Mouse (Mus musculus): ENCODE results near the gene Gm2244. TPM values are rescaled to one million over a fixed set of nuclear protein-coding genes. Genes with fewer than 3 reads are reported as not detected.
"Not testable (repeated sequence)": the region's sequence is repeated elsewhere in the genome, so short reads cannot be mapped to it uniquely, and the experiment has no call there.

The Gm2244 gene
- 0.34 and 0.64 TPM in 2 replicates for polyA plus RNA-seq (2015; fragmentation: Nextera tagmentation; extraction: Ambion mirVana)

DNA sequence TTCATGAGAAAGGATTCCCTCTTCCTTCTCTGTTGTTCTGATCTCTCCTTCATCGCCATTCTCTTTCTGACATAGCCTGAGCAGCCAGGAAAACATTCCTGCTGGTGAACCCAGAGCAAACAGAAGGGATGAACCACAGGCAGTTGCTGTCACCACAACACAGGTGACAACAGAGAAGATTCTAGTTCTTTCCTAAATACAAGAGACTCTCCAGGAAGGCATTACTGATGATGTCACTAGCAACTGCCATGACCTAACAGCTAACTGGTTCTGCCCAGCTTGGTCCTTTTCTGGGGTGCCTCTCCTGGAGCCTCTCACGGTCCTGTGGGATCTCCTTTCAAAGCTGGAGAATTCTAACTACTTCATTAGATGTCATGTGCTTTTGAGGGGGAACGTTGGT is at the start of gene Gm2244:
TSS of gene Gm2244 (minus strand) at position 101 of the 400 bp plus-strand sequence.
- H3K4me1 ChIP-seq (ENCODE audit: control insufficient read depth, insufficient read depth, low read length); H3K9me3 ChIP-seq (replicated peaks; ENCODE audit: control insufficient read depth, low read length, poor library complexity, severe bottlenecking); H3K27me3 ChIP-seq (ENCODE audit: control insufficient read depth, insufficient read depth, low read depth, low read length); H3K27ac ChIP-seq (ENCODE audit: low read length); H3K4me3 ChIP-seq (ENCODE audit: low read depth, low read length); H3K36me3 ChIP-seq (ENCODE audit: control insufficient read depth, insufficient read depth, low read length); ATAC-seq; H3K9ac ChIP-seq (ENCODE audit: low read depth, low read length); H3K4me2 ChIP-seq (ENCODE audit: low read length): not testable (repeated sequence)
- WGBS = 87% methylated on average over 1 of the region's 3 CpGs

- Histone ChIP-seq H3K4me3 (ENCODE audit: low read depth, low read length) (peak within 1 kb of the TSS; percentile 46), H3K4me2 (ENCODE audit: low read length) (peak within 1 kb of the TSS; percentile 32), H3K9ac (ENCODE audit: low read depth, low read length) (peak within 1 kb of the TSS; percentile 68), H3K27ac (ENCODE audit: low read length) (peak within 1 kb of the TSS; percentile 68)
- H3K9me3 ChIP-seq (replicated peaks; ENCODE audit: control insufficient read depth, low read length, poor library complexity, severe bottlenecking); H3K27me3 ChIP-seq (ENCODE audit: control insufficient read depth, insufficient read depth, low read depth, low read length); ATAC-seq; H3K4me1 ChIP-seq (ENCODE audit: control insufficient read depth, insufficient read depth, low read length); H3K36me3 ChIP-seq (ENCODE audit: control insufficient read depth, insufficient read depth, low read length): not testable (repeated sequence)
- 1% methylated on average over 14 of the region's 62 CpGs for WGBS
Observed at GRCm38 (mm10) chr14:19584804-19585667, 35.3 kb upstream of the Gm2244 start, which contains the start of gene Gm2237. Gene Gm2237, minus strand, starts transcription at chr14:19585135.

Other genes starting within 250 kb of the Gm2244 start
- 0.67 and 1.5 TPM in 2 replicates for gene Gm21738, start 131.0 kb downstream of the Gm2244 start, polyA plus RNA-seq (2015; fragmentation: Nextera tagmentation; extraction: Ambion mirVana)
- 5.8 and 6.3 TPM in 2 replicates for gene Gm2237, start 35.2 kb upstream of the Gm2244 start, polyA plus RNA-seq (2015; fragmentation: Nextera tagmentation; extraction: Ambion mirVana)
- not detected in 2 replicates for gene Gm5458, start 52.6 kb upstream of the Gm2244 start, polyA plus RNA-seq (2015; fragmentation: Nextera tagmentation; extraction: Ambion mirVana)
- 28.2 and 31.6 TPM in 2 replicates for gene Nid2, start 201.3 kb upstream of the Gm2244 start, polyA plus RNA-seq (2015; fragmentation: Nextera tagmentation; extraction: Ambion mirVana)

Measured in midbrain, embryonic 16.5 days (tissue).